Mouse (Mus musculus) T-helper 2 cell (primary cell): Measurements from ENCODE around the gene Rhpn2.

Experiments used
- in situ Hi-C: fragments of 300-600 bp; cut with MboI, MseI; formaldehyde crosslinking; loops from one replicate; pipeline ENCODE4 v1.15.1; 2025; ENCODE audit warnings: high pct_unique_total_duplicates

Rhpn2 gene

GRCm38 (mm10) chr7:35386525-35386952 is 52.6 kb downstream of the Rhpn2 start:
- in situ Hi-C loops = loop anchor here (10.0 kb wide), 1 partner anchor 332 kb away; the partner anchor contains the start of gene Cebpg

GRCm38 (mm10) chr7:35388694-35389093 is 54.7 kb downstream of the Rhpn2 start:
- in situ Hi-C loops = loop anchor here (10.0 kb wide), 1 partner anchor 334 kb away; the partner anchor contains the start of gene Cebpg

- in situ Hi-C loops = loop anchor here (5.0 to 10.0 kb wide), 2 partner anchors 61 to 252 kb away; partner anchors contain the start of genes Pdcd5 and Rhpn2
Measured at GRCm38 (mm10) chr7:35392935-35393334, 59.0 kb downstream of the Rhpn2 start.

GRCm38 (mm10) chr7:35395734-35396456 is 61.9 kb downstream of the Rhpn2 start:
- in situ Hi-C loops = loop anchor here (10.0 kb wide), 1 partner anchor 249 kb away; the partner anchor contains the start of gene Pdcd5

GRCm38 (mm10) chr7:35396542-35397168 is 62.7 kb downstream of the Rhpn2 start, which contains the start of the genes Faap24 and Cep89:
Gene Faap24, minus strand, starts transcription at chr7:35396836.
Gene Cep89, plus strand, starts transcription at chr7:35397035.
- in situ Hi-C loops = loop anchor here (10.0 kb wide), 1 partner anchor 248 kb away; the partner anchor contains the start of gene Pdcd5

GRCm38 (mm10) chr7:35401169-35401568 is 67.2 kb downstream of the Rhpn2 start:
- in situ Hi-C loops = no loop called here

GRCm38 (mm10) chr7:35415226-35415625 is 81.3 kb downstream of the Rhpn2 start:
- in situ Hi-C loops = loop anchor here (10.0 kb wide), 1 partner anchor 480 kb away; no protein-coding TSS in a partner anchor

- in situ Hi-C loops = loop anchor here (10.0 kb wide), 1 partner anchor 481 kb away; no protein-coding TSS in a partner anchor
Measured at GRCm38 (mm10) chr7:35415801-35416653, 82.1 kb downstream of the Rhpn2 start.

- in situ Hi-C loops = loop anchor here (10.0 kb wide), 1 partner anchor 482 kb away; no protein-coding TSS in a partner anchor
Measured at GRCm38 (mm10) chr7:35416654-35416948, 82.6 kb downstream of the Rhpn2 start.

GRCm38 (mm10) chr7:35423071-35423470 is 89.1 kb downstream of the Rhpn2 start:
- in situ Hi-C loops = no loop called here

- in situ Hi-C loops = no loop called here
Measured at GRCm38 (mm10) chr7:35428146-35428545, 94.2 kb downstream of the Rhpn2 start.

GRCm38 (mm10) chr7:35435266-35435665 is 101.3 kb downstream of the Rhpn2 start:
- in situ Hi-C loops = no loop called here
